Mouse (Mus musculus) olfactory bulb, adult 2 months (tissue): ENCODE measurements at regions not wholly inside any gene's neighbourhood (a gene's known extent, or its start where the extent isn't known, plus 50 kb on each side); places are given as distances from the start of the nearest gene placed in this dataset.

Experiments used
- H3K27ac ChIP-seq: fragments of 200-500 bp; 2 replicates; pipeline ENCODE4 v1.5.1; 2012; ENCODE audit warnings: low read depth, low read length; ENCODE audit not compliant: insufficient read depth
- H3K4me1 ChIP-seq: fragments of 200-500 bp; 2 replicates; pipeline ENCODE4 v1.6.1; 2012; ENCODE audit warnings: low read length; ENCODE audit not compliant: control insufficient read depth, insufficient read depth
- H3K4me3 ChIP-seq: fragments of 200-500 bp; 2 replicates; pipeline ENCODE4 v1.5.1; 2012; ENCODE audit warnings: mild to moderate bottlenecking, low read depth, low read length, moderate library complexity; ENCODE audit not compliant: insufficient read depth
- CTCF ChIP-seq: fragments of 200-500 bp; IDR thresholded peaks from 2 replicates; pipeline ENCODE4 v1.5.1; 2012; ENCODE audit warnings: low read depth, mild to moderate bottlenecking, low read length, moderate library complexity; ENCODE audit not compliant: insufficient read depth
- POLR2A ChIP-seq: fragments of 200-500 bp; IDR thresholded peaks from 2 replicates; pipeline ENCODE4 v1.6.1; 2012; ENCODE audit warnings: mild to moderate bottlenecking, low read depth, low read length, moderate library complexity; ENCODE audit not compliant: insufficient read depth
- WGBS: fragments of 180-500 bp; shearing (Covaris S2); methylation state at CpG from one replicate; pipeline ENCODE4 v1.1.7; 2018; 5-methylcytosine and 5-hydroxymethylcytosine counted together

- 62% methylated on average over 4 of the region's 4 CpGs for WGBS
- Histone ChIP-seq H3K4me3 (no peak overlapping the region), H3K4me1 (no peaks in the 10 kb centered on the region), H3K27ac (no peak overlapping the region)
- no peak for TF ChIP-seq POLR2A
- no peak for TF ChIP-seq CTCF
These were observed 125.2 kb upstream of the Lnx1 start for GRCm38 (mm10) chr5:74827944-74828343.

GRCm38 (mm10) chr5:74825517-74826254 lies 123.0 kb upstream of the Lnx1 start:
- H3K4me3 ChIP-seq, result no peak overlapping the region
- no peak overlapping the region for H3K27ac ChIP-seq
- TF ChIP-seq POLR2A (no peak), CTCF (no peak)
- 69% methylated on average over 5 of the region's 5 CpGs for WGBS
- no peaks in the 10 kb centered on the region for H3K4me1 ChIP-seq

GRCm38 (mm10) chr5:74823719-74824118 lies 121.0 kb upstream of the Lnx1 start:
- no peak for TF ChIP-seq POLR2A
- no peak for TF ChIP-seq CTCF
- H3K4me1 ChIP-seq, result no peaks in the 10 kb centered on the region
- no peak overlapping the region for H3K4me3 ChIP-seq
- WGBS, result 85% methylated on average over 7 of the region's 7 CpGs
- no peak overlapping the region for H3K27ac ChIP-seq

GRCm38 (mm10) chr5:74821969-74822368 lies 119.3 kb upstream of the Lnx1 start:
- Histone ChIP-seq H3K27ac (no peak overlapping the region), H3K4me1 (no peaks in the 10 kb centered on the region), H3K4me3 (no peak overlapping the region)
- TF ChIP-seq CTCF (no peak), POLR2A (no peak)
- 73% methylated on average over 4 of the region's 4 CpGs for WGBS

- Histone ChIP-seq H3K4me3 (no peak overlapping the region), H3K4me1 (no peaks in the 10 kb centered on the region), H3K27ac (no peak overlapping the region)
- 60% methylated on average over 5 of the region's 5 CpGs for WGBS
- TF ChIP-seq CTCF (no peak), POLR2A (no peak)
These were observed 113.8 kb upstream of the Lnx1 start for GRCm38 (mm10) chr5:74816523-74816922.

GRCm38 (mm10) chr5:74813396-74813795 lies 110.7 kb upstream of the Lnx1 start:
- no peaks in the 10 kb centered on the region for H3K4me1 ChIP-seq
- H3K27ac ChIP-seq, result no peak overlapping the region
- WGBS, result 42% methylated on average over 3 of the region's 3 CpGs
- H3K4me3 ChIP-seq, result no peak overlapping the region
- TF ChIP-seq CTCF (no peak), POLR2A (no peak)

- Histone ChIP-seq H3K4me1 (no peaks in the 10 kb centered on the region), H3K27ac (no peak overlapping the region), H3K4me3 (no peak overlapping the region)
- WGBS, result 86% methylated on average over 7 of the region's 7 CpGs
- TF ChIP-seq CTCF (no peak), POLR2A (no peak)
These were observed 108.3 kb upstream of the Lnx1 start for GRCm38 (mm10) chr5:74811046-74811445.

GRCm38 (mm10) chr5:74807581-74808221 lies 105.0 kb upstream of the Lnx1 start:
- Histone ChIP-seq H3K27ac (no peak overlapping the region), H3K4me1 (no peaks in the 10 kb centered on the region), H3K4me3 (no peak overlapping the region)
- WGBS, result 64% methylated on average over 5 of the region's 5 CpGs
- TF ChIP-seq CTCF (no peak), POLR2A (no peak)

GRCm38 (mm10) chr5:74801946-74802345 lies 99.2 kb upstream of the Lnx1 start:
- no peak overlapping the region for H3K27ac ChIP-seq
- no peak overlapping the region for H3K4me3 ChIP-seq
- TF ChIP-seq POLR2A, result no peak
- no peak for TF ChIP-seq CTCF
- 85% methylated on average over 10 of the region's 10 CpGs for WGBS
- peaks cover 3% of the 10 kb centered on the region for H3K4me1 ChIP-seq

GRCm38 (mm10) chr5:74800351-74800750 lies 97.6 kb upstream of the Lnx1 start:
- 33% methylated on average over 9 of the region's 9 CpGs for WGBS
- Histone ChIP-seq H3K27ac (no peak overlapping the region), H3K4me3 (no peak overlapping the region), H3K4me1 (peaks cover 3% of the 10 kb centered on the region)
- TF ChIP-seq POLR2A, result no peak
- no peak for TF ChIP-seq CTCF
